Mouse (Mus musculus) forebrain, embryonic 10.5 days (tissue): ENCODE measurements around the gene Ndufv3. TPM values are rescaled to one million over a fixed set of nuclear protein-coding genes. Genes with fewer than 3 reads are reported as not detected.
"Not testable (repeated sequence)": the region's sequence is repeated elsewhere in the genome, so short reads cannot be mapped to it uniquely, and the experiment has no call there.

Experiments used
- DNase-seq: peaks from one replicate; pipeline ENCODE4 v3.0.0-alpha.2; 2017; ENCODE audit warnings: low spot score; ENCODE audit errors: extremely low spot score
- H3K27ac ChIP-seq: fragments of 300-500 bp; sonication (generic); 2 replicates; pipeline ENCODE4 v1.5.1; 2016; ENCODE audit warnings: mild to moderate bottlenecking
- H3K27me3 ChIP-seq: fragments of 300-500 bp; sonication (generic); 2 replicates; pipeline ENCODE4 v1.6.1; 2016; ENCODE audit warnings: mild to moderate bottlenecking; ENCODE audit not compliant: poor library complexity, severe bottlenecking
- H3K36me3 ChIP-seq: fragments of 300-500 bp; sonication (generic); replicated peaks from 2 replicates; pipeline ENCODE4 v1.6.1; 2016; ENCODE audit warnings: mild to moderate bottlenecking, moderate library complexity
- H3K4me1 ChIP-seq: fragments of 300-500 bp; sonication (generic); 2 replicates; pipeline ENCODE4 v1.6.1; 2016
- H3K4me3 ChIP-seq: fragments of 300-500 bp; sonication (generic); 2 replicates; pipeline ENCODE4 v1.5.1; 2016; ENCODE audit warnings: mild to moderate bottlenecking, moderate library complexity
- H3K9me3 ChIP-seq: fragments of 300-500 bp; sonication (generic); 2 replicates; pipeline ENCODE4 v1.6.1; 2016; ENCODE audit warnings: mild to moderate bottlenecking, moderate library complexity
- WGBS: fragments of 180-500 bp; shearing (Covaris S2); methylation state at CpG from one replicate; pipeline ENCODE4 v1.1.7; 2016; 5-methylcytosine and 5-hydroxymethylcytosine counted together
- polyA plus RNA-seq: library from polyadenylated mRNA; unstranded; fragments of >200 nt; fragmentation: Nextera tagmentation; extraction: Ambion mirVana; gene quantifications from 2 replicates; pipeline ENCODE4 v1.2.1, GENCODE M21; 2016

Ndufv3 gene
- polyA plus RNA-seq, 1 experiment from 2014 or later, result 224 TPM

- WGBS, result 91% methylated on average over 6 of the region's 6 CpGs
- H3K27ac ChIP-seq, result no peak overlapping the region
- DNase-seq, result no peak
These were observed 2.0 kb downstream of the Ndufv3 start for GRCm38 (mm10) chr17:31521948-31522347.

DNA sequence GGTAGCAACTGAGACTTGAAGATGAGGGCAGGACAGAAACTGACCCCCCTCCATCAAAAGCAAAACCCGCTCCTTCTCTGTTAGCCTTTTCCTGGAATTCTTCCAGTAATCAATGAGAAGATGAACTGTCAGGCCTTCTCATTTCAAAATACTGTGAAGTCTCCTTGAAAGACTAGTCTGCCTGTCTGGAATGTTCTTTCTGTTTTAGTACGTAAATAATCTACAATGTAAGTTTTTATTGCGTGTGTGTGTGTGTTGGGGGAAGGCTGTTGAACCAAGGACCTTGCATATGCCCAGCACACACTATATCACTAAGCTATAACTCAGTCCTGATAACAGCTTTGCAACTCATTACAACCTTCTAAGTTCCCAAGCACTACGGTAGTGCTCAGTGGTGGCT, 5.2 kb downstream of the Ndufv3 start:
- H3K27ac ChIP-seq, result no peak overlapping the region
- no peaks in the 10 kb centered on the region for H3K27me3 ChIP-seq
- no peak overlapping the region for H3K4me3 ChIP-seq
- peaks cover 67% of the 10 kb centered on the region for H3K36me3 ChIP-seq
- no peaks in the 10 kb centered on the region for H3K9me3 ChIP-seq
- no peak for DNase-seq
- peaks cover 22% of the 10 kb centered on the region for H3K4me1 ChIP-seq
- 95% methylated on average over 4 of the region's 4 CpGs for WGBS

More at GRCm38 (mm10) chr17:31521948-31522347, 2.0 kb downstream of the Ndufv3 start:
- H3K36me3 ChIP-seq, result peaks cover 39% of the 10 kb centered on the region
- H3K4me3 ChIP-seq, result no peak overlapping the region
- no peaks in the 10 kb centered on the region for H3K27me3 ChIP-seq
- no peaks in the 10 kb centered on the region for H3K9me3 ChIP-seq
- peaks cover 24% of the 10 kb centered on the region for H3K4me1 ChIP-seq

GRCm38 (mm10) chr17:31525816-31526215, 5.9 kb downstream of the Ndufv3 start:
- Histone ChIP-seq H3K27ac (no peak overlapping the region), H3K4me3 (no peak overlapping the region), H3K9me3 (no peaks in the 10 kb centered on the region), H3K4me1 (peaks cover 17% of the 10 kb centered on the region), H3K27me3 (no peaks in the 10 kb centered on the region), H3K36me3 (peaks cover 71% of the 10 kb centered on the region)
- whole genome bisulfite sequencing, result 98% methylated on average over 3 of the region's 3 CpGs
- no peak for DNase-seq

DNA sequence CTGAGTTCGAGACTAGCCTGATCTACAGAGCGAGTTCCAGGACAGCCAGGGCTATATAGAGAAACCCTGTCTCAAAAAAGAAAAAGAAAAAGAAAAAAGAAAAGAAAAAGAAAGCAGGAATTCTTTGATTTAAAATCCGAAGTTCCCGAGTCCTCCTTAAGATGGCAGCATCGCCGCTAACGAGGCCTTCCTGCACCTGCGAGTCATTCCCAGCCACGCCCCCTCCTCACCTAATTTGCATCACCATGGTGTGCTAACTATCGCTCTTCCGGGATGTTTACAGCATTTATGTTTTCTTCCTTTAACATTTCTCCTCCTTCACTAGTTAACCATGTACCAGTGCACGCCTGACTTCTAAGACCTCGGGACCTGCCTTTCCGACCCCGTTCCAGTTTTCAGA, 9.4 kb downstream of the Ndufv3 start:
- H3K27ac ChIP-seq, result no peak overlapping the region
- DNase-seq, result peak; percentile 39
- peaks cover 65% of the 10 kb centered on the region for H3K36me3 ChIP-seq
- no peaks in the 10 kb centered on the region for H3K9me3 ChIP-seq
- WGBS, result 26% methylated on average over 15 of the region's 15 CpGs
- H3K4me3 ChIP-seq, result no peak overlapping the region
- no peaks in the 10 kb centered on the region for H3K27me3 ChIP-seq
- 0 out of 2 replicates have a peak, but pooled peaks cover 5% of the 10 kb centered on the region for H3K4me1 ChIP-seq

GRCm38 (mm10) chr17:31531441-31532158, 11.7 kb downstream of the Ndufv3 start:
- no peak for DNase-seq
- H3K36me3 ChIP-seq, result peaks cover 50% of the 10 kb centered on the region
- no peaks in the 10 kb centered on the region for H3K27me3 ChIP-seq
- peaks cover 22% of the 10 kb centered on the region for H3K4me1 ChIP-seq
- WGBS, result 88% methylated on average over 14 of the region's 14 CpGs
- no peak overlapping the region for H3K4me3 ChIP-seq
- no peaks in the 10 kb centered on the region for H3K9me3 ChIP-seq
- H3K27ac ChIP-seq, result no peak overlapping the region

GRCm38 (mm10) chr17:31532331-31532730, 12.4 kb downstream of the Ndufv3 start:
- peaks cover 43% of the 10 kb centered on the region for H3K36me3 ChIP-seq
- H3K27me3 ChIP-seq, H3K4me3 ChIP-seq, H3K27ac ChIP-seq, DNase-seq, H3K9me3 ChIP-seq: not testable (repeated sequence)
- WGBS, result 91% methylated on average over 4 of the region's 4 CpGs
- peaks cover 22% of the 10 kb centered on the region for H3K4me1 ChIP-seq

- DNase-seq, result no peak
- 86% methylated on average over 4 of the region's 4 CpGs for WGBS
- H3K9me3 ChIP-seq, result no peaks in the 10 kb centered on the region
- H3K36me3 ChIP-seq, result peaks cover 17% of the 10 kb centered on the region
- peak overlapping the region; percentile 86 for H3K27ac ChIP-seq
- peaks cover 17% of the 10 kb centered on the region for H3K4me1 ChIP-seq
- H3K27me3 ChIP-seq, result no peaks in the 10 kb centered on the region
- no peak overlapping the region for H3K4me3 ChIP-seq
These were observed 15.4 kb downstream of the Ndufv3 start for GRCm38 (mm10) chr17:31535358-31535757.

- Histone ChIP-seq H3K4me3 (peak overlapping the region; percentile 19; the same call in 1 of the 2 replicates), H3K27me3 (no peaks in the 10 kb centered on the region), H3K36me3 (peaks cover 13% of the 10 kb centered on the region), H3K27ac (peak overlapping the region; percentile 86), H3K9me3 (no peaks in the 10 kb centered on the region), H3K4me1 (peaks cover 20% of the 10 kb centered on the region)
- no peak for DNase-seq
- WGBS, result 51% methylated on average over 8 of the region's 8 CpGs
These were observed 16.1 kb downstream of the Ndufv3 start for GRCm38 (mm10) chr17:31535871-31536629.

- WGBS, result 65% methylated on average over 3 of the region's 3 CpGs
- Histone ChIP-seq H3K27me3 (no peaks in the 10 kb centered on the region), H3K4me1 (peaks cover 26% of the 10 kb centered on the region), H3K36me3 (no peaks in the 10 kb centered on the region), H3K27ac (no peak overlapping the region), H3K9me3 (no peaks in the 10 kb centered on the region), H3K4me3 (no peak overlapping the region)
- DNase-seq, result no peak
These were observed 20.2 kb downstream of the Ndufv3 start for GRCm38 (mm10) chr17:31540101-31540500.

- no peak for DNase-seq
- H3K9me3 ChIP-seq, result no peaks in the 10 kb centered on the region
- H3K27me3 ChIP-seq, result no peaks in the 10 kb centered on the region
- H3K4me3 ChIP-seq, result no peak overlapping the region
- 67% methylated on average over 4 of the region's 4 CpGs for WGBS
- H3K36me3 ChIP-seq, result no peaks in the 10 kb centered on the region
- H3K4me1 ChIP-seq, result peaks cover 18% of the 10 kb centered on the region
- H3K27ac ChIP-seq, result no peak overlapping the region
These were observed 21.0 kb downstream of the Ndufv3 start for GRCm38 (mm10) chr17:31540809-31541459.

DNA sequence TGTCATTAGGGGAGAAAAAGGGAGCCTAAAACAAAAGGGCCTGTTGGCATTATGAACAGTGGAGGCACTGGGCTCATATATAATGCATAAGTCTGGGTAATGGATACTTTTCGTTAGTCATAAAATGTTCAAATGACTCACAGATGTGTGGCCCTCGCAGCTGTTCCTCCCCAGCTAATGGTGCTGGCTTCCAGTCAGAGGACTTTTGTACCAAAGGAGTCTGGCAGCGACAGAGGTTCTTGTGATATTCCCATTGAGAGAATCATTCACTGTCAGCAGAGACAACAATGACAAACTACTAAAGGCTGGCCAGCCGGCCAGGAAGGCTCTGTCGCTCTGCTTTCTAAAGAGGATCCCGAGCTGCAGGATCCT, 21.5 kb downstream of the Ndufv3 start:
- Histone ChIP-seq H3K9me3 (no peaks in the 10 kb centered on the region), H3K27ac (no peak overlapping the region), H3K4me1 (peaks cover 14% of the 10 kb centered on the region), H3K4me3 (no peak overlapping the region), H3K27me3 (no peaks in the 10 kb centered on the region), H3K36me3 (no peaks in the 10 kb centered on the region)
- no peak for DNase-seq
- WGBS, result 65% methylated on average over 6 of the region's 6 CpGs

GRCm38 (mm10) chr17:31543574-31543973, 23.7 kb downstream of the Ndufv3 start:
- 42% methylated on average over 6 of the region's 6 CpGs for WGBS
- H3K9me3 ChIP-seq, result no peaks in the 10 kb centered on the region
- H3K4me1 ChIP-seq, result peaks cover 25% of the 10 kb centered on the region
- no peaks in the 10 kb centered on the region for H3K27me3 ChIP-seq
- no peak for DNase-seq
- H3K4me3 ChIP-seq, result no peak overlapping the region
- H3K36me3 ChIP-seq, result no peaks in the 10 kb centered on the region
- H3K27ac ChIP-seq, result no peak overlapping the region
